Mouse (Mus musculus): ENCODE measurements at regions not wholly inside any gene's neighbourhood (a gene's known extent, or its start where the extent isn't known, plus 50 kb on each side); places are given as distances from the start of the nearest gene placed in this dataset.

DNA sequence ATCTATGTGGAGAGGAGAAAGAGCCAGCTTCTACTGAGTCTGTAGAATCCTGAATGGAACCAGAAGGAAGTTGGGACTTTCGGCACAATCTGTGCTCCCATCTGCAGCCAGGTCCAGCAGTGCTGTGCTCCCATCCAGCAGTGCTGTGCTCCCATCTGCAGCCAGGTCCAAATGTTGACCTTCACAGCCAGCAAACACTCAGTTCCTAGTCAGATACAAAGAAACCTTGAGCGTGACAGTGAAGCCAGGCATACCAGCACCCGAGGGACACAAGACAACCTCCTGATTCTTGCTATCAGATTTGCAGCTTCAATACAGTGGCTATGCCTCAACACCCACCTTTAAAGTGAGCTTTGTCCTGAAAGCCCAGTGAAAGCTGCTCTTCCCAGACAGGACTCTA, 79.4 kb upstream of the Ajap1 start:
- no peak for DNase-seq (ENCODE audit: low read depth)
- TF ChIP-seq POLR2A (IDR thresholded peaks at IDR 0.05; ENCODE audit: borderline replicate concordance, extremely low read depth, insufficient read depth, insufficient read length, poor library complexity, severe bottlenecking) (no peak), CTCF (IDR thresholded peaks at IDR 0.05; ENCODE audit: borderline replicate concordance, extremely low read depth, insufficient read depth, insufficient read length) (no peak)

DNA sequence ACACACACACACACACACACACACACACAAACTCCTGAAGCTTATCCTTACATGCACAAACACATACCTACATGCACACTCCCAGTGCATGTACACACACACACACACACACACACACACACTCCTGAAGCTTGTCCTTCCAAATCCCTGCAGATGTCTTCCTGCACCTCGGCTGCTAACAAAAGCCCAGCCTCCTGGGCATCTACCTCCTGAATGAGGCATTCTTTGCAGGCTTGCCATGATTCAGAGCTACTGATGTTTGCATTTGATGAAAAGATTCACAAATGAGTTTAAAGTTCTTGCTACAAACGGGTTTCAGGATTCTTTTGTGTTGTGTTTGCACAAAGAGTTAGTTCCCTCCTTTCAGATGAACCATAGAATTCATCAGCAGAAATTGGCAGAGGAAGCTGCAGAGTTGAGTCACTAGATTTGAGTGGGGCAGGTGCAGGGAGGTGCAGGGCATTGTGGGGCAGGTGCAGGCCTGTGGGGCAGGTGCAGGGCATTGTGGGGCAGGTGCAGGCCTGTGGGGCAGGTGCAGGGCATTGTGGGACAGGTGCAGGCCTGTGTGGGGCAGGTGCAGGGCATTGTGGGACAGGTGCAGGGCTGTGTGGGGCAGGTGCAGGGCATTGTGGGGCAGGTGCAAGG, 84.8 kb upstream of the Ajap1 start:
- TF ChIP-seq POLR2A (IDR thresholded peaks at IDR 0.05; ENCODE audit: borderline replicate concordance, extremely low read depth, insufficient read depth, insufficient read length, poor library complexity, severe bottlenecking) (no peak), CTCF (IDR thresholded peaks at IDR 0.05; ENCODE audit: borderline replicate concordance, extremely low read depth, insufficient read depth, insufficient read length) (no peak)

DNA sequence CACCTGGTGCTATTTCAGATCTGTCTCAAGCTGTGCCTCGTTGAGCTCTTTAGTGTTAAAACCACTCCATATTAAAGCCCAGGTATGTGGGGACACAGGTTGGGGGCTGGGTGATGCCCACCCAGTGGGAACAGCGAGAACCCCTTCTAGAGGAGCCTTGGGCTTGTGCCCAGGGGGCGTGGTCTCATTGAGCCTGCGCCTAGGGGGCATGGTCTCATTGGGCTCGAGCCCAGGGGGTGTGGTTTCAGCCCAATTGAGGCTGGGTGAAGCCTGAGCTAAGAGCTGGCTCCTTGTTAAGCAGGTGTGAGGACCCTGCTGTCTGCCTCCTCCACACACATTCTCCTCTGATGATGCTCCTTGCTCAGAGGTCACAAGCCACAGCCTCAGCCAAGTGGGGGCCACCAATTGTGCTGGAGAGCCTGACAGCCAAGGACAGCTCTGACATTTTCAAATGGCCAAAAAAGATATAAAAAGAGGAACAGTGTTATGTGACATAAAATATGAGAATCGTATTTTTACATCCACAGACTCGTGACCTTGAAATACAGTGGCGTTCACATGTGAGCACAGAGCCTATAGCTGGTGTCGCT, 90.7 kb upstream of the Ajap1 start:
- TF ChIP-seq POLR2A (IDR thresholded peaks at IDR 0.05; ENCODE audit: borderline replicate concordance, extremely low read depth, insufficient read depth, insufficient read length, poor library complexity, severe bottlenecking) (no peak), CTCF (IDR thresholded peaks at IDR 0.05; ENCODE audit: borderline replicate concordance, extremely low read depth, insufficient read depth, insufficient read length) (no peak)
- DNase-seq (ENCODE audit: low read depth) = peak; percentile 36

More for the DNA sequence above, 84.8 kb upstream of the Ajap1 start:
- DNase-seq (ENCODE audit: low read depth) = peak; percentile 43

DNA sequence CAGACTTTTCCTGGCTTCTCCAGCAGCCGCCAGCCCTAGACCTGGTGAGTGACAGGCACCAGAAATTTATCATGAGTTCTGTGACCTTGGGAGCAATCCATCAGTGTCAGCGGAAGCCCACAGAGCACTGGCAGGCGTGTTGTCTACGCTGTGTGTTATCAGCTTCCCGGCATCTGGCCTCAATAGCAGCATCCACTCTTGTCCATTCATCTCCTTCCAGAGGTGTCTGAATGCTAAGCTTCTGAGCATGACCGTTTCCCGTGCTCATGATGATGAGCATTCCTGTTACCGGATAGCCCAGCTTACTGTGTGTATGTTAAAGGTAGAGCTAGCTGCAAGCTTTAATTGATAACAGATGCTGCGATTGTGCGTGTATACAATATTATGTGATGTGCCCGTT, 110.7 kb upstream of the Ajap1 start:
- no peak for DNase-seq (ENCODE audit: low read depth)
- TF ChIP-seq CTCF (IDR thresholded peaks at IDR 0.05; ENCODE audit: borderline replicate concordance, extremely low read depth, insufficient read depth, insufficient read length) = no peak
- TF ChIP-seq POLR2A (IDR thresholded peaks at IDR 0.05; ENCODE audit: borderline replicate concordance, extremely low read depth, insufficient read depth, insufficient read length, poor library complexity, severe bottlenecking) = no peak

DNA sequence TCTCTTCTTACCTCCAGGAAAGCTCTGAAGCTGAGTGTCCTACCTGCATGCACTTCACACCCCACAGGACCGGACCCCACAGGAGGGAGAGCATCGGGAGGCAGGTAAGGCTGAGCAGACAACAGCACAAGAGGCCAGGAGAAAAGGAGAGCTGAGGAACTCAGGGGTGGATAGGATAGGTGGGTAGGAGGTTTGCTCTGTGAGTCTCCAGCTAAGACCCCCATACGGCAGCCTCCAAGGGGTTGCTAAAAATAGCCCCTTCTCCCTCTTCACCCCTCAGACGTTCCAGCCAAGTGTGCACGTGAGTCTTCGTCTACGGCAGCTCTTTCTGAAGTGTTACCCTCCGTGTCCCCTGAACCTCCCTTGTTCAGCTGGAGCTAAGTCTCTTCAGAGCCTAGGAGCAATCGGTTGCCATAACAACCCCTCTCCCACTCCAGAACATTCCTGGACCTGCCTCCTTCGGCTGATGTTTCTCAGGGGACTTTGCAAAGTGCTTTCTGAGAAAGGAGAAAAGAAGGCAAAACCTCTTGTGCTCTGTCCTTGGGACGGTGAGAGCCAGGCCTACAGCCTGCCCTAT, 117.3 kb upstream of the Ajap1 start:
- peak; percentile 81 for DNase-seq (ENCODE audit: low read depth)
- TF ChIP-seq POLR2A (IDR thresholded peaks at IDR 0.05; ENCODE audit: borderline replicate concordance, extremely low read depth, insufficient read depth, insufficient read length, poor library complexity, severe bottlenecking) (no peak), CTCF (IDR thresholded peaks at IDR 0.05; ENCODE audit: borderline replicate concordance, extremely low read depth, insufficient read depth, insufficient read length) (no peak)

DNA sequence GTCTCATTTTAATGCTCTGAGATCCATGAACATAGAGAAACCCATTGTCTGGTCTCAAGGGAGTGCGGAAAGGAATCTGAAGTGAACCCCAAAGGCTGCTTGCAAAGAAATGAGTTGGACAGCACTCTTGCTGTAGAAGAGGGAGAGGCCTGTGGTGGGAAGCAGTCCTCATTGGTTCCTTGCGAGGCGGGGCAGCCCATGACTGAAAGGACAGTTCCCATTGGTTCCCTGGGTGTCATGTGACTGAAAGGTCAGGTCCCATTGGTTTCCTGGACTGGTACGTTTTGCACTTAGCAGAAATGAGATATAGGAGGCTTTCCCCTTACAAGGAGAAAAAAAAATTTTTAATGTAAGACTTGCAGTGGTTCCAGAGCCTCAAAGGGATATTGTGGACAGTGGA, 119.9 kb upstream of the Ajap1 start:
- TF ChIP-seq POLR2A (IDR thresholded peaks at IDR 0.05; ENCODE audit: borderline replicate concordance, extremely low read depth, insufficient read depth, insufficient read length, poor library complexity, severe bottlenecking) (no peak), CTCF (IDR thresholded peaks at IDR 0.05; ENCODE audit: borderline replicate concordance, extremely low read depth, insufficient read depth, insufficient read length) (no peak)
- DNase-seq (ENCODE audit: low read depth) = no peak

DNA sequence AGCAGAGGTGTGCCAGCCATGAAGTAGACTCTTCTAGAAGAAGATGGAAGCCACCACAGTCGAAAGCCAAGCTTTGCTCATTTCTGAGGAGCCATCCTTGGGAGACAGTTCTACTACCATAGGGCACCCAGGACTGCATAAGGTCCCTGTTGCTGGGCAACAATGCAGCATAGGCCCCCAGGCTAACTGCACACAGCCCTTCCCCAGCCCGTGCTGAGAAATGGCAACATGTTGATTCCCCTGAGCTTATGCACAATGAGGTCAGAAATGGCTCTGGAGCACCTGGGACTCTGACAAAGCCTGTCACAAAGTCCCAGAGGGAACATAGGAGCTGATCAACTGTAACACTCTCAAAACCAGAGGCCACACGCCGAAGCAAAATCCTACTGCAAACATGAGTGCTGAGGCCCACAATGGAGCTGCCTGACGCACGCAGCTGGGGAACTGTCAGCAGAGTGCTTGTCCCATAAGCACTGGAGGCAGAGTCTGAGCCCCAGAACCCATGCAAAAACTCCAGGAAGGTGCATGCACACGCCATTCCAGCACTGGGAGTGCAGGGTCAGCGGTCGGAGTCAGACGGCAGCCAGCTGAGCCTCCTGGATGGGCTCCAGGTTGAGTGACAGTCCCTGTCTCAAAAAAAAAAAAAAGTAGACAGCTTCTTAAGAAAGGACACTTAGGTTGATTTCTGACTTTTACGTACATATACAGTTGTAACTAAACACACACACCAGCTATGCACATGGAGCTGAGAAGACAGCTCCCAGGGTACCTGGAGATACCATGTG, 120.6 kb upstream of the Ajap1 start:
- TF ChIP-seq POLR2A (IDR thresholded peaks at IDR 0.05; ENCODE audit: borderline replicate concordance, extremely low read depth, insufficient read depth, insufficient read length, poor library complexity, severe bottlenecking) = no peak
- TF ChIP-seq CTCF (IDR thresholded peaks at IDR 0.05; ENCODE audit: borderline replicate concordance, extremely low read depth, insufficient read depth, insufficient read length) = no peak
- no peak for DNase-seq (ENCODE audit: low read depth)

DNA sequence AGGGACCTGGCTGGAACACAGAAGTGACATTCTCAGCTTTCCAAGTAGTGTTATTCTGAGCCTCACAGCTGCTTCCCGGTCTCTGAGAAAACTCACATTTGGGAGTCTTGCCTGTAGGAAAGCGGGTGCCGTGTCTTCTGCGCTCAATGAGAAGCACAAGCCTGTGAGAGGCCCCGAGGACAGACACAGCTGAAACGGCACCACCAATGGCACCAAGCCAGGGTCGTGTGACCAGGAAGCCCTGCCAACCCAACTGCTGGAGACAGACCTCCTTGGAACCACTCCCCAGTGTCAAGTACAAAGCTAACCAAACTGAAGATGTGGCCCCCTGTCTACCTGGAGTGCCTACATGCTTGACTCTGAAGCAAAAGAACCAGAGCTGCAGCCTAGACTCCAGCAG, 121.3 kb upstream of the Ajap1 start:
- DNase-seq (ENCODE audit: low read depth) = no peak
- no peak for TF ChIP-seq POLR2A (IDR thresholded peaks at IDR 0.05; ENCODE audit: borderline replicate concordance, extremely low read depth, insufficient read depth, insufficient read length, poor library complexity, severe bottlenecking)
- TF ChIP-seq CTCF (IDR thresholded peaks at IDR 0.05; ENCODE audit: borderline replicate concordance, extremely low read depth, insufficient read depth, insufficient read length) = no peak

DNA sequence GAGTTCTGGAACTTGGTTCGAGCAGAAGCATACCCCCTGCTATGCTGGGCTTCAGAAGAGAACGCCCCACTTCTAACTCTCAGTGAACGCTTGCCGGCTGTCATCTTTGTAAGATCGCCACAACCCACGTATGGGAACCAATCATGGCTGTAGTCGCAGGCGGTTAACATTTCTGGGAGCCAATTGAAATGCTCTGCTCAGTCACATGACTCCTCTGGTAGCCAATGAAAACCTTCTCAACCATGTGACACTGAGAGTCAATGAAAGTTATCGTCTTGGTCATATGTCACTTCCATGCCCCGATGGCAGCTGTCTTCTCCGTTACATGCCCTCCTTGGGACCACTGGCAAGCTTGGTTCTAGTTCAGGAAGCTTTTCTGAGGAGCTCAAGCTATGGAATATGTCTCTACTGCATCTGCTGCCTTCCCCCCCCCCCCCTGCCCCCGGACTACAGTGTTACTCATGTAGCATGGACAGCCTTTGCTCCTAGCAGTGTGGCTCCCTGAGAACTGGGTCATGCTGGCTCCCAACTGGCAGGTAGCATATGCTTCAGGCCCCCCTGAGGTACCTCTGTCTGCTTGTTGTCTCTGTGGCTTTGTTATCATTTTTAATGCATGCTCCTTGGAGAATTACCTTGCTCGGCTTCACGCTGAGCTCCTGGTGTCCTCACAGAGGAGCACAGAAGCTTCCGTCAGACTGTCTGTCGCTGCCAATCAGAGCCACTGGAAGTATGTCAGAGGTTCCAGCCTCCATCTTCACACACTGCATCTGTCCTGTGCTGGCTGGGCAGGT, 122.3 kb upstream of the Ajap1 start:
- no peak for TF ChIP-seq POLR2A (IDR thresholded peaks at IDR 0.05; ENCODE audit: borderline replicate concordance, extremely low read depth, insufficient read depth, insufficient read length, poor library complexity, severe bottlenecking)
- TF ChIP-seq CTCF (IDR thresholded peaks at IDR 0.05; ENCODE audit: borderline replicate concordance, extremely low read depth, insufficient read depth, insufficient read length) = no peak

DNA sequence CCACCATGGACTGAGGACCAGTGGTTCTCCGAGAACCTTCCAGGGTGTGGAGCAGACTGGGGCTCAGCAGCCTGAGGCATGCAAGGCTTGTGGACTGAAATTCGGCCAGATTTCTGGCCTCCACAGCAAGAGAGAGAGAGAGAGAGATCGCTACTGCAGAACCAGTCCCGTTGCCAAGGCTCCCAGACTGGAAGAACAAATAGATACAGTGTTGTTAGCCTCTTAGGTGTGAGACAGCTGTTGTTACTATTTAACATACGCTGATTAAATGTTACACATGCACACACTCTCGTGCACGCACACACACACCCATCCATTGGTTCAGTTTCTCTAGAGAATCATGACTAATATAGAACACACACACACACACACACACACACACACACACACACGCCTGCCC, 133.4 kb upstream of the Ajap1 start:
- DNase-seq (ENCODE audit: low read depth) = peak; percentile 57
- TF ChIP-seq POLR2A (IDR thresholded peaks at IDR 0.05; ENCODE audit: borderline replicate concordance, extremely low read depth, insufficient read depth, insufficient read length, poor library complexity, severe bottlenecking) (no peak), CTCF (IDR thresholded peaks at IDR 0.05; ENCODE audit: borderline replicate concordance, extremely low read depth, insufficient read depth, insufficient read length) (no peak)

More for the DNA sequence above, 122.3 kb upstream of the Ajap1 start:
- DNase-seq (ENCODE audit: low read depth) = no peak

DNA sequence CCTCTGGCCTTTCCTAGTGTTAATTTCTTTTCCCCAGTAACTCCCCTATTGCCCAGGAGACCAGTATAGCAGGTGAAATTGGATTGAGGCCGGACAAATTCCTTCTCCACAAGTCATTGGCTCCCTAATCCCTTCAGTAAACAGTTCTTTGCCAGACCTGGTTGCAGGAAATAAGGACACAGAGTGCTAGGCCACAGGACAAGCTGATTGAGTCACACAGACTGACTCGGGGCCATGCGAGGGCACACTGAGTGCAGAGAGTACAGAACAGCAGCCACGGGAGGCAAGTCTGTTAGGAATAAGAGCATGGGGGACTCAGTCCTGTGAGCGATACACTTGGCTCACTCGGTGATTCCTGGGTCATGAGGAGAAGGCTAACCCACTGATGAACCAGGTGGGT, 134.3 kb upstream of the Ajap1 start:
- DNase-seq (ENCODE audit: low read depth) = no peak
- TF ChIP-seq CTCF (IDR thresholded peaks at IDR 0.05; ENCODE audit: borderline replicate concordance, extremely low read depth, insufficient read depth, insufficient read length) (no peak), POLR2A (IDR thresholded peaks at IDR 0.05; ENCODE audit: borderline replicate concordance, extremely low read depth, insufficient read depth, insufficient read length, poor library complexity, severe bottlenecking) (no peak)

Measured in brain, embryonic 14.5 days (tissue).